ENCODE assay signal across 32 mouse cellular contexts in genomic region chr1:66935195-66935594, GRCm38 (mm10). TPM values are rescaled to one million over a fixed set of nuclear protein-coding genes. Genes with fewer than 3 reads are reported as not detected.
DNase-seq lines count a peak whose midpoint lies in the region; ATAC-seq and TF ChIP-seq lines count a peak whose summit lies in the region.
"Had no signal": no experiment of that assay in that cellular context is flagged by ENCODE, and none has a peak within 500 bp of the region (broad histone marks: within the 10 kb centered on the region; RNA-seq: fewer than 3 reads in every experiment).

No protein-coding gene starts in this region.

- TF ChIP-seq EP300 in heart, adult 2 months (IDR thresholded peaks at IDR 0.05; ENCODE audit: insufficient read depth, low read depth, low read length): no peak

- TF ChIP-seq CTCF in heart, adult 2 months (IDR thresholded peaks at IDR 0.05): no peak
- no peak for TF ChIP-seq CTCF in gastrocnemius, adult 2 months (IDR thresholded peaks at IDR 0.05)

- H3K9ac ChIP-seq in heart, adult 2 months (ENCODE audit: low read depth, low read length): no peak overlapping the region
- no peak overlapping the region for H3K9ac ChIP-seq in heart, embryonic 15.5 days
- H3K9ac ChIP-seq: hindbrain, embryonic 15.5 days; limb, embryonic 13.5 days; lung, embryonic 15.5 days; neural tube, embryonic 13.5 days; stomach, embryonic 15.5 days had no signal

- DNase-seq in heart, embryonic 10.5 days (ENCODE audit: low spot score): peak; percentile 74
- DNase-seq in heart, adult 2 months: no peak
- DNase-seq in heart, postnatal 10 days: no peak
- DNase-seq in gastrocnemius, adult 2 months: peak; percentile 65
- no peak for DNase-seq in cerebellum, postnatal 36 days
- DNase-seq in kidney, postnatal 25 days: no peak
- DNase-seq: adrenal gland, postnatal 25 days; cerebellum, adult 11-12 months; cerebellum, postnatal 10 days; kidney, adult 11 months; kidney, postnatal 36 days; lung, postnatal 36 days had no signal

- intact Hi-C loops in heart, adult 2 months (cut with DNase I): loop anchor here (5.0 kb wide), 1 partner anchor 57 kb away; no protein-coding TSS in a partner anchor
- intact Hi-C loops in heart, postnatal 10 days (cut with DNase I): no loop called here
- intact Hi-C loops in gastrocnemius, adult 2 months (cut with DNase I): no loop called here

- peak overlapping the region; percentile 84 for H3K27ac ChIP-seq in heart, embryonic 10.5 days
- H3K27ac ChIP-seq in heart, adult 2 months: no peak overlapping the region
- peak overlapping the region; percentile 69 for H3K27ac ChIP-seq in heart, embryonic 15.5 days
- H3K27ac ChIP-seq in gastrocnemius, adult 2 months: peak overlapping the region; percentile 91
- H3K27ac ChIP-seq: hindbrain, embryonic 10.5 days; hindbrain, embryonic 15.5 days; layer of hippocampus, adult 2 months; left cerebral cortex, adult 2 months; limb, embryonic 13.5 days; lung, embryonic 15.5 days; neural tube, embryonic 13.5 days; stomach, embryonic 15.5 days had no signal

- no peak overlapping the region for H3K4me2 ChIP-seq in heart, embryonic 15.5 days
- H3K4me2 ChIP-seq in myocyte (ENCODE audit: low read depth): peak overlapping the region; percentile 75
- H3K4me2 ChIP-seq: hindbrain, embryonic 15.5 days; limb, embryonic 13.5 days; liver, embryonic 11.5 days; lung, embryonic 15.5 days; midbrain, embryonic 11.5 days; neural tube, embryonic 13.5 days; stomach, embryonic 15.5 days had no signal

- H3K79me2 ChIP-seq in heart, adult 2 months (replicated peaks; ENCODE audit: control insufficient read depth, insufficient read depth, low read length): no peaks in the 10 kb centered on the region
- H3K79me2 ChIP-seq in myocyte (ENCODE audit: control insufficient read depth, insufficient read depth): no peaks in the 10 kb centered on the region

- no peaks in the 10 kb centered on the region for H3K9me3 ChIP-seq in heart, embryonic 10.5 days
- H3K9me3 ChIP-seq in heart, embryonic 15.5 days (replicated peaks): no peaks in the 10 kb centered on the region
- H3K9me3 ChIP-seq: hindbrain, embryonic 10.5 days; hindbrain, embryonic 15.5 days; limb, embryonic 13.5 days; lung, embryonic 15.5 days; neural tube, embryonic 13.5 days; stomach, embryonic 15.5 days had no signal

- WGBS in heart, embryonic 10.5 days: 48% methylated on average over 4 of the region's 4 CpGs
- 55% methylated on average over 4 of the region's 4 CpGs for WGBS in heart, adult 2 months
- WGBS in heart, embryonic 15.5 days: 57% methylated on average over 4 of the region's 4 CpGs

- H3K36me3 ChIP-seq in heart, embryonic 10.5 days: no peaks in the 10 kb centered on the region
- no peaks in the 10 kb centered on the region for H3K36me3 ChIP-seq in heart, adult 2 months (ENCODE audit: control insufficient read depth, insufficient read depth, low read length)
- no peaks in the 10 kb centered on the region for H3K36me3 ChIP-seq in heart, embryonic 15.5 days
- H3K36me3 ChIP-seq in myocyte (ENCODE audit: control insufficient read depth, insufficient read depth): no peaks in the 10 kb centered on the region
- H3K36me3 ChIP-seq: hindbrain, embryonic 10.5 days; hindbrain, embryonic 15.5 days; limb, embryonic 13.5 days; lung, embryonic 15.5 days; neural tube, embryonic 13.5 days; stomach, embryonic 15.5 days had no signal

- peak overlapping the region; percentile 42 for H3K4me3 ChIP-seq in heart, embryonic 10.5 days
- no peak overlapping the region for H3K4me3 ChIP-seq in heart, adult 2 months
- H3K4me3 ChIP-seq in heart, embryonic 15.5 days: no peak overlapping the region
- peak overlapping the region; percentile 80 for H3K4me3 ChIP-seq in gastrocnemius, adult 2 months
- peak overlapping the region; percentile 27 for H3K4me3 ChIP-seq in myocyte
- H3K4me3 ChIP-seq: erythroblast, embryonic 14.5 days; hindbrain, embryonic 10.5 days; hindbrain, embryonic 15.5 days; layer of hippocampus, adult 2 months; left cerebral cortex, adult 2 months; limb, embryonic 13.5 days; lung, embryonic 15.5 days; neural tube, embryonic 13.5 days; stomach, embryonic 15.5 days had no signal

- peaks cover 23% of the 10 kb centered on the region for H3K4me1 ChIP-seq in heart, embryonic 10.5 days
- H3K4me1 ChIP-seq in heart, adult 2 months (ENCODE audit: control insufficient read depth, insufficient read depth, low read length): peaks cover 2% of the 10 kb centered on the region; the same call in 1 of the 2 replicates
- peaks cover 34% of the 10 kb centered on the region for H3K4me1 ChIP-seq in heart, embryonic 15.5 days (replicated peaks)
- H3K4me1 ChIP-seq: hindbrain, embryonic 15.5 days; lung, embryonic 15.5 days; neural tube, embryonic 13.5 days; stomach, embryonic 15.5 days had no signal

- TF ChIP-seq POLR2A in heart, adult 2 months (IDR thresholded peaks at IDR 0.05; ENCODE audit: insufficient read depth, low read depth, low read length): no peak
- peak; percentile 89 for TF ChIP-seq POLR2A in myocyte (IDR thresholded peaks at IDR 0.05; ENCODE audit: insufficient read length, low read depth)

- H3K27me3 ChIP-seq in heart, embryonic 10.5 days (ENCODE audit: insufficient read depth, poor library complexity, severe bottlenecking): no peaks in the 10 kb centered on the region
- H3K27me3 ChIP-seq in heart, adult 2 months (ENCODE audit: control insufficient read depth, insufficient read depth, low read length): no peaks in the 10 kb centered on the region
- no peaks in the 10 kb centered on the region for H3K27me3 ChIP-seq in heart, embryonic 15.5 days
- H3K27me3 ChIP-seq in myocyte (ENCODE audit: control insufficient read depth, insufficient read depth, insufficient read length): no peaks in the 10 kb centered on the region
- H3K27me3 ChIP-seq: hindbrain, embryonic 15.5 days; limb, embryonic 13.5 days; lung, embryonic 15.5 days; neural tube, embryonic 13.5 days; stomach, embryonic 15.5 days had no signal

- ATAC-seq in heart, embryonic 15.5 days (replicated peaks; ENCODE audit: insufficient number of reproducible peaks, insufficient read depth, low FRiP score, low read depth): no peak
- ATAC-seq: forebrain, embryonic 16.5 days; inflammation-experienced regulatory T-cells, adult 6 months; midbrain, embryonic 16.5 days; Patski had no signal

- H3ac ChIP-seq in myocyte (ENCODE audit: control insufficient read depth, insufficient read length): no peak overlapping the region

TF ChIP-seq in myocyte, 11 proteins besides CTCF, POLR2A, EP300 and RAD21:
- TF ChIP-seq POLR2AphosphoS2 (IDR thresholded peaks at IDR 0.05; ENCODE audit: insufficient read length, low read depth) (peak; percentile 95), MYOG (IDR thresholded peaks at IDR 0.05; ENCODE audit: control insufficient read depth in 1 of 3, insufficient read depth in 1 of 3, insufficient read length in 2 of 3, low read depth in 2 of 3) (no peak), USF1 (IDR thresholded peaks at IDR 0.05; ENCODE audit: low read depth) (no peak), TCF12 (IDR thresholded peaks at IDR 0.05; ENCODE audit: insufficient read depth, poor library complexity, severe bottlenecking) (no peak), TCF3 (IDR thresholded peaks at IDR 0.05; ENCODE audit: insufficient read length, low read depth) (no peak)

RNA-seq across cellular contexts. Expression of gene Myl1, which starts 10.0 kb away (rescaled TPM):
- polyA plus RNA-seq in heart, embryonic 10.5 days (2016; fragmentation: Nextera tagmentation; extraction: Ambion mirVana): 636 and 812 TPM in 2 replicates
- total RNA-seq in heart, adult 2 months (2021): 10 to 100 TPM; 22.5 to 30.4 TPM
- polyA plus RNA-seq in heart, adult 2 months (2012; rRNA removed): 62.8 and 111 TPM in 2 replicates
- 390 and 404 TPM in 2 replicates for polyA plus RNA-seq in heart, embryonic 15.5 days (2015; fragmentation: Nextera tagmentation; extraction: Ambion mirVana)
- total RNA-seq in heart, postnatal 10 days (2021): 10 to 100 TPM; 14.1 to 24.4 TPM
- over 10,000 TPM; 14,696 to 24,668 TPM for total RNA-seq in gastrocnemius, adult 2 months (2021)
- polyA plus RNA-seq in myocyte (2012; fragmentation: generic; extraction: Trizol): 2,129 TPM
- total RNA-seq: megakaryocyte, adult 5-6 weeks; MEL had no signal
- polyA plus RNA-seq: erythroblast, embryonic 14.5 days; inflammation-experienced regulatory T-cells, adult 6 months; Patski; small intestine, adult 2 months had no signal

Comparison
In these comparisons a context has a peak if more than half of its experiments do, and no peak if none do; other contexts are left out.
1. DNase-seq: peak in heart, embryonic 10.5 days (single experiment) and gastrocnemius, adult 2 months (single experiment); none in heart, adult 2 months (0 of 2), heart, postnatal 10 days (0 of 2), cerebellum, postnatal 36 days (0 of 2) and kidney, postnatal 25 days (0 of 2).
2. H3K4me3 ChIP-seq: peak in heart, embryonic 10.5 days (single experiment), gastrocnemius, adult 2 months (single experiment) and myocyte (single experiment); none in heart, adult 2 months (single experiment) and heart, embryonic 15.5 days (single experiment).